Mouse (Mus musculus) kidney, adult 2 months (tissue): Measurements from ENCODE around the gene Bcl6. TPM values are rescaled to one million over a fixed set of nuclear protein-coding genes. Genes with fewer than 3 reads are reported as not detected.

Experiments
- DNase-seq: peaks from one replicate; pipeline ENCODE4 v3.0.0; 2021
- H3K27ac ChIP-seq: fragments of 200-500 bp; 2 replicates; pipeline ENCODE4 v1.5.1; 2012; ENCODE audit warnings: low read depth, low read length, control low read depth, inconsistent platforms; ENCODE audit not compliant: insufficient read depth
- H3K27me3 ChIP-seq: fragments of 200-500 bp; replicated peaks from 2 replicates; pipeline ENCODE4 v1.6.1; 2012; ENCODE audit warnings: mild to moderate bottlenecking, moderate library complexity, low read length, inconsistent platforms; ENCODE audit not compliant: control insufficient read depth, insufficient read depth
- H3K36me3 ChIP-seq: fragments of 200-500 bp; 2 replicates; pipeline ENCODE4 v1.6.1; 2012; ENCODE audit warnings: mild to moderate bottlenecking, moderate library complexity, low read length, inconsistent platforms; ENCODE audit not compliant: control insufficient read depth, insufficient read depth
- H3K4me1 ChIP-seq: fragments of 200-500 bp; 2 replicates; pipeline ENCODE4 v1.6.1; 2011; ENCODE audit warnings: low read length; ENCODE audit not compliant: control insufficient read depth, insufficient read depth
- H3K4me3 ChIP-seq: fragments of 200-500 bp; 2 replicates; pipeline ENCODE4 v1.5.1; 2011; ENCODE audit warnings: mild to moderate bottlenecking, low read depth, low read length, control low read depth; ENCODE audit not compliant: insufficient read depth
- CTCF ChIP-seq: fragments of 200-500 bp; conservative IDR thresholded peaks from 2 replicates; pipeline ENCODE4 v1.5.1; 2011; ENCODE audit warnings: low read depth, mild to moderate bottlenecking, control low read depth, low read length, moderate library complexity, mixed read lengths; ENCODE audit not compliant: insufficient read depth, insufficient read length
- POLR2A ChIP-seq: fragments of 200-500 bp; IDR thresholded peaks from one replicate; pipeline ENCODE4 v1.6.1; 2011; ENCODE audit warnings: low read depth, low read length, control low read depth
- WGBS: fragments of 180-500 bp; shearing (Covaris S2); methylation state at CpG from one replicate; pipeline ENCODE4 v1.1.7; 2018; 5-methylcytosine and 5-hydroxymethylcytosine counted together
- polyA plus RNA-seq: library from polyadenylated mRNA; depleted of rRNA; stranded (reverse); fragments of >200 nt; gene quantifications from 2 replicates; pipeline ENCODE4 v1.2.3, GENCODE M21; 2012; rRNA removed

The Bcl6 gene
- polyA plus RNA-seq, 1 experiment: 13.0 TPM

DNA sequence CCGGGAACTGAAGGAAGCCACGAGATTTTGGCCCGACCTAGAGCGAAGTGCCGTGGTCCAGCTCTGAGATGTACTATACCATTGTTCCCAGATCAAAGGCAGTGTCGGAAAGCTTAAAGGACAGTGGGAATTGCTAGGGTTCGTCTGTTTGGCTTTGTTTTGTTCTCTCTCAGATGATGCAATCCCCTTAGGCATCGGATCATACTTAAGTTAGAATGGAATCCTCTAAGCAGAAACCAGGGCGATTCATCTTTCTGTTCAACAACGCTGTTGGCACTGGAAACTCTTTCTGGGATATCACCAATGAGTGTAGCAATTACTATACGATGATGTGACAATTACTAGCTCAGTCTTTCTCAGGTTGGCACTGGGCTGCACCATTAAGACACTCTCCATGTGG lies 56.4 kb downstream of the Bcl6 start, which contains the start of gene Rtp2:
TSS of gene Rtp2 (minus strand) at position 101 of the 400 bp plus-strand sequence.
- Histone ChIP-seq H3K4me3 (no peak within 1 kb of the TSS), H3K36me3 (no peaks in the 10 kb centered on the region), H3K27me3 (no peaks in the 10 kb centered on the region; the same call in 1 of the 2 replicates), H3K27ac (no peak within 1 kb of the TSS), H3K4me1 (no peaks in the 10 kb centered on the region)
- 84% methylated on average over 11 of the region's 11 CpGs for WGBS
- no peak for DNase-seq
- TF ChIP-seq POLR2A (no peak), CTCF (no peak)

DNA sequence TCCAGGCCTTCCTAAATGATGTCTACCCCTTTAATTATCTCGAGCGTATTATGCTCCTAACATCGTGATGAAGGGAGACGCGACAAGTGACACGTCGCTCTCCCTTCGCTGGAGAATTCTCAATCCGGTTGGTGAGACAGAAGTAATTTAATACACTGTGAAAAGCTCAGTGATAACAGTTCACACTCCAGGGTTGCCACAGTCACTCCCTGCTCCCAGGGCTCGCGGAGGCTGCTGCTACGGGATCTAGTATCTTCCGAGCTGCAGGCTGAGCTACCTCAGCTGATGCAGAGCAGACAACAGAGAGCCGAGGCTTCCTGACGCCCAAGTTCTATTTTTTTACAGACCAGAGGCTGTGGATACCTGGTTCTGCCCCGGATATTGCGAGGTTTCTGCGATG lies 57.4 kb downstream of the Bcl6 start:
- Histone ChIP-seq H3K4me1 (no peaks in the 10 kb centered on the region), H3K36me3 (no peaks in the 10 kb centered on the region)
- no peak for TF ChIP-seq CTCF
- no peak for TF ChIP-seq POLR2A

DNA sequence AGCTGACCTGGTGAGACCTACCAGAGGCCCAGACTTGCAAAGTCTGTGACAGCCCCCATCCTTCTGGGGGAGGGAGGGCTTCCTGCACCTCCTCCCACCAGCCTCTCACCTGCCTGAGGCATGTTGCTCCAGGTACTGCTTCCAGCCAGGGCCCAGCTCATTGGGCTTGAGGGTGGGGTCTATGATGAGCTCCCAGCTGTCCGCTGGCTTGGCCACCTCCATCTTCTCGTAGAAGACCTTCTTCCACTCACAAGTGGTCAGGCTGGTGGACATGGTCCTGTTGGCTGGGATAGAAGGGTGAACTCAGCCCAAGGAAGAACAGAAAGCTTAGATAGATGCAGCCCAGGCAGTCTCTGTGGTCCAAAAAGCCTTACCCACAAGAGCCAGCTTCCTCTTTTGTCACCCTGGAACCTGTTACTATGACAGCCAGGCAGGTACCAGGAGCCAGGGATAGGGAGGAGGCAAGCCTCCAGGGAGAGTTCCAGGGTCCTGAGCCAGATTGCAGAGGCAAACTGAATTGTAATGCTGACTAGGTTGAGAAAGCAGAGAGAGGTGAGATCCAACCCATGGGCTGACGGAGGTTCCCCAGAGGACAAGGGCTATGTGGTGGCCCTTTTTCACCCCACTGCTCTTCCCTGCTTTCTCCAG lies 58.1 kb downstream of the Bcl6 start:
- no peak overlapping the region for H3K4me3 ChIP-seq
- no peak overlapping the region for H3K27ac ChIP-seq
- H3K4me1 ChIP-seq: no peaks in the 10 kb centered on the region
- WGBS: 86% methylated on average over 3 of the region's 3 CpGs
- DNase-seq: no peak
- no peak for TF ChIP-seq POLR2A
- TF ChIP-seq CTCF: no peak
- H3K27me3 ChIP-seq: no peaks in the 10 kb centered on the region; the same call in 1 of the 2 replicates
- H3K36me3 ChIP-seq: no peaks in the 10 kb centered on the region

More for the DNA sequence above, 57.4 kb downstream of the Bcl6 start:
- H3K4me3 ChIP-seq: no peak overlapping the region
- no peak overlapping the region for H3K27ac ChIP-seq
- no peak for DNase-seq
- no peaks in the 10 kb centered on the region; the same call in 1 of the 2 replicates for H3K27me3 ChIP-seq
- 41% methylated on average over 18 of the region's 18 CpGs for WGBS

DNA sequence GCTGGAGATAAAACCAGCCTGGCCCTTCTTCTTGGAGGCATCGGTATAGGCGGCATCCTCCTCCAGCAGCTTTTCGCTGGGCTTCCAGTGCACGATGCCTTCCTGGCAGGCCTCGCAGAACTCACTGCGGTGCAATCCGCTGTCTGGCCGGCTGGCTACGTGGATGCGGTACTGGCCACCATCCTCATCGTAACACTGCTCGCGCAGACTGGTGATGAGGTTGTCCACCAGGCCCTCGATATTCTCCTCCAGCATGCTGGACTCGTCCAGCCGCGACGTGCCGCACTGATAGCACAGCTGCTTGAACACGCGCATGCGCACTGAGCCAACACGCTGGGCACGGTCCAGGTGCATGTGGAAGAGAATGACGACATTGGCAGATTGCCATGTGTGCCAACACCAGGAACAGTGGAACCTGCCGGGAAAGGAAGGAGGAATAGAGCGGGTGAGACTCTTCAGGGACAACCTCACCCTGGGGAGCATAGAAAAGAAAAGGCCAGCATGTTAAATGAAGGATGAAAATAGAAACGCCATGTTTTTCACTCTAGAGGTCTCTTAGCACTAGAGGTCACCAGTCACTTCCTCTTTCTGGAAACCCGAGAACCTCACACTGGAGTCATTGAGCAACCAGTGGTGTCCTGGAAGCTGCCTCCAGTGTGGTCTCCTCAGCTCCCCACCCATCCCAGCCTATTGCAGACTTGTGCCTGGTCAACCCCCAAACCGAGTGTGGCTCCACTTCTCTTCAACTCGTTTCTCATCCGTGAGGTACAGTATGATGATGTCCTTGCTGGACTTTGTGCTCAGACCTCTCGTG lies 61.1 kb downstream of the Bcl6 start:
- no peak overlapping the region for H3K27ac ChIP-seq
- H3K4me1 ChIP-seq: no peaks in the 10 kb centered on the region
- DNase-seq: peak; percentile 3
- WGBS: 86% methylated on average over 33 of the region's 33 CpGs
- no peaks in the 10 kb centered on the region for H3K36me3 ChIP-seq
- no peaks in the 10 kb centered on the region; the same call in 1 of the 2 replicates for H3K27me3 ChIP-seq
- no peak for TF ChIP-seq CTCF
- no peak for TF ChIP-seq POLR2A
- H3K4me3 ChIP-seq: no peak overlapping the region

DNA sequence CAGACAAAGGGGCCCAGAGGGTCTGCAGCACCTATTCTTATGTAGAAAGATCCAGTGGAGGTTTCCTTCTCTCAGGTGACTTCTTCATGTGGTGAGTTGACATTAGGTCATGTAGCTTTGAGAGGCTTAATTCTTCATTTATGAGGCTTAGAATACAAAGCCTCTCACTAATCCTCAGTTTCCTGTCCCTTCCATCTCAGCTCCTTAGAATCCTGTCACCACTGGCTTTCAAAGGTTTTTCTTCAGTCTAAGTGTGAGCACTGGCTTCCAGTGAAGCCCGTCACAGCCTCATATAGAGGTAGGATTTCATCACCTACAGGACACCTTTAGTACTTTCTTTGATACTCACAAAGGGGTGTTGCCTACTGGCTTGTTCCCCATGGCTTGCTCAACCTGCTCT lies 65.7 kb downstream of the Bcl6 start:
- WGBS: 98% methylated on average over 1 of the region's 1 CpGs
- TF ChIP-seq CTCF (no peak), POLR2A (no peak)

DNA sequence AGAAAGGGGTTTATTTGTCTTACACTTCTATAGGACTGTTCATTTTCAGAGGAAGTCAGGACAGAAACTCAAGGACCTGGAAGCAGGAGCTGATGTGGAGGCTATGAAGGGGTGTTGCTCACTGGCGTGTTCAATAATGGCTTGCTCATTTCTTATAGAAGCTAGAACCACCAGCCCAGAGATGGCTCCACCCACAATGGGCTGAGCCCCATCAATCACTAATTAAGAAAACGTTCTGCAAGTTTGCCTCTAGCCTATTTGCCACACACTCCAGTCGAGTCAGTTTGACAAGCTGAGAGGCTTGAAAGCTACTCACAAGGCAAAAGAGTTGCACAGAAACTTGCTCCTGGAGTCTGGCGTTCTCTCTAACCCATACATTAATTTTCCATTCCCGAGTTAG lies 67.0 kb downstream of the Bcl6 start:
- WGBS: 51% methylated on average over 5 of the region's 5 CpGs

More for the DNA sequence above, 65.7 kb downstream of the Bcl6 start:
- H3K27me3 ChIP-seq: no peaks in the 10 kb centered on the region
- no peaks in the 10 kb centered on the region for H3K4me1 ChIP-seq
- no peak overlapping the region for H3K4me3 ChIP-seq
- DNase-seq: no peak
- H3K36me3 ChIP-seq: no peaks in the 10 kb centered on the region
- H3K27ac ChIP-seq: no peak overlapping the region

DNA sequence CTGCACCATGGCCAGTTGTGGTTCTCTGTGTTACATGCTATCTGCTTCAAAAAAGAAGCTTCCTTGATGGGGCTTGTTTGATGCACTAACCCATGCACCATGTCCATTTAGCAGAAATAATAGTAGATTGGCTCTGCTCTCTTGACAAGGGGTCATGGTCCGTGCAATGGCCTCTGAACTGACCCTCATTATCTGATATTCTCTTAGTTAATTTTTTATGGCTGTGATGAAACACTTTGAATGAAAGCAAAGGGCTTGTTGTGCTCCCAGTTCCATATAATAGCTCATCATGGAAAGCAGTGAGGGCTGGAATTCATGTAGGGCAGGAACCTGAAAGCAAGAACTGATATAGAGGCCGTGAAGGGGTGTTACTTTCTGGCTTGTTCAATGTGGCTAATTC lies 69.2 kb downstream of the Bcl6 start:
- no peak for TF ChIP-seq CTCF
- no peak for TF ChIP-seq POLR2A
- H3K27me3 ChIP-seq: no peaks in the 10 kb centered on the region
- 73% methylated on average over 2 of the region's 2 CpGs for WGBS
- DNase-seq: no peak
- H3K4me3 ChIP-seq: no peak overlapping the region
- H3K27ac ChIP-seq: no peak overlapping the region
- H3K4me1 ChIP-seq: no peaks in the 10 kb centered on the region
- H3K36me3 ChIP-seq: no peaks in the 10 kb centered on the region

More for the DNA sequence above, 67.0 kb downstream of the Bcl6 start:
- no peak overlapping the region for H3K27ac ChIP-seq
- TF ChIP-seq CTCF (no peak), POLR2A (no peak)
- H3K4me1 ChIP-seq: no peaks in the 10 kb centered on the region
- H3K27me3 ChIP-seq: no peaks in the 10 kb centered on the region
- no peaks in the 10 kb centered on the region for H3K36me3 ChIP-seq
- no peak overlapping the region for H3K4me3 ChIP-seq
- DNase-seq: no peak

Other genes with a start within 250 kb of the Bcl6 start
- gene Sst, start 97.9 kb downstream of the Bcl6 start, polyA plus RNA-seq: not detected in 2 replicates
- gene Rtp2, start 56.5 kb downstream of the Bcl6 start, polyA plus RNA-seq: not detected in 2 replicates
- gene Gm37419, start 370 bp downstream of the Bcl6 start, polyA plus RNA-seq: not detected in 2 replicates